Mouse (Mus musculus) T-helper 2 cell (primary cell): ENCODE measurements around the gene Rdx.

ENCODE experiments used
- in situ Hi-C: fragments of 300-600 bp; cut with MboI, MseI; formaldehyde crosslinking; loops from one replicate; pipeline ENCODE4 v1.15.1; 2025; ENCODE audit warnings: high pct_unique_total_duplicates

Rdx gene

DNA sequence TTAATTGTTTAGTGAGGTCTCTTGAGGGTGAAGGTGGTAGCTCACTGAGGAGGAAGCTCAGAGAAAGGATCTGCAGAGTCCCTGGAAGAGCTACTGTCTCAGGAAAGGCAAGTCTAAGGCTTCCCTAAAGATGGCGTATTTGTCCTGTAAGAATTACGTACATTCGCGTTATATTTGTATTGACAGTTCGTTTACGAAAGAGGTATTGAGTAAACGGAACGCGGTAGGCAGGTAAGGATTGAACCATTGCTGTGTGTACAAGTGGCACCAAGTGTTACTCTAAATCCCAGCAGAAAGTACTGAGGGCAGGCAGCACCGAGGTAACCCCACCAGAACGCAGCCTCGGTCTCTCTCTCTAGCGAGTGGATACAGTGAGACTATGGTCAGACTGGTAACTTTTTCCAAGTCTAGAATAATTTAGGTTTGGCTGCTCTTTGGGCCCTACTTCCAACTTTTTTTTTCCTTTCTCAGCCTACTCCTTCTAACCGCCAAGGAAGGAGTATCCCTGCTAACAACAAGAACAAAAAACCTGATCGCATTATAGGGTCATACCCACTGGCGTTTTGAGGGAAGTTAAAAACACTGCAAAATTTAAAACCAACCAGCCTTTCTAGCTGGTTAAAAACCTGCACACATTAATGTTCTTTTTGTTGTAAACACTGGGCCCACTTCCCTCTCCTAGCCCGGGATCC lies at the start of gene Rdx:
Rdx (plus strand) TSS at position 45 of the 692 bp plus-strand sequence.
- in situ Hi-C loops = no loop called here

- in situ Hi-C loops = no loop called here
Measured at GRCm38 (mm10) chr9:52003501-52003900, 43.5 kb upstream of the Rdx start.

DNA sequence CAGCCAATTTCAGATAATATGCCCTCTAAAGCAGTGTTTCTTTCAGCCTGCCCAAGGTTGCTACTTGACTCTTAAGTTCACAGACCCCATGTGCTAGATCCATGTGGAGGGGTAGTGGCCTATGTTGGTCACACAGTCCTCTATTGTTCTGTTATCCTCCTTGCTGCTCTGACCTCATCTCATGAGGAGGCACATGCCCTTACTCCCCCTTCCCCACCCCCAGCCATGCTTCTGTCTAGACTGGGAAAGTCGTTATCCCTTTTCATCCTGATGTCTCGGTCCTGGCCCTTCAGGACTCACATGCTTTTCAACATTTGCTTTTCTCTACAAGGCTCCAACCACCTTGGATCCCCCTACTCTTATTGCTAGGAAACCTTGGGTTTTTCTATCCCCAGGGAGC lies 39.6 kb upstream of the Rdx start:
- in situ Hi-C loops = no loop called here

GRCm38 (mm10) chr9:52008511-52008910 lies 38.5 kb upstream of the Rdx start:
- in situ Hi-C loops = no loop called here

GRCm38 (mm10) chr9:52012311-52012710 lies 34.7 kb upstream of the Rdx start:
- in situ Hi-C loops = no loop called here

DNA sequence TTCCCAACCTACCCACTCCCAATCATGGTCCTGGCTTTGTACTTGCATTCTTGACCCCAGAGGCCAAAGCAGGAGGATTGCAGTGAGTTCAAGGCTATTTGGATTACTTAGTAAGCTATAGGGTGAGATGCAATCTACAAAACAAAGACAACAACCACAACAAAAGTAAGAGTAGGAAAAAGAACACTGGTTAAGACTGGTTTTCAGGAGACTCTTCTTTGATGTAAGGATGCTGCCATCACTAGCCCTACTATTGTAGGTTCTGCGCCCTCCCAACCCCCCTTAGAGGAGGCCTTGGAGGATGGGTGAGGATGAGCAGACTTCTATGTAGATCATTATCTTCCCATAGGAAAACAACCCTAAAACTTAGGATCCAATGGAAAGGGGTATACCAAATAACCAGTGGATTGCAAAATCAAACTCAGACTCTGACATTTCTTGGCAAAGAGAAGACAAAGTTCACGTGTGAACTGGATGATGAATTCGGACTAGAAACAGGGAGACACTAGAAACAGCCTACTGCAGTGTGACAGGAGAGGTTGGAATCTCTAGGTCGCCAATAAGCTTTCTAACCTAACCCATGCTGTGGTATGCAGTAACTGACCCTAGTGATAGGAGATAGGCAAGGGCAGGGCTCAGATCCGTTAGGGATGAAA lies 34.1 kb upstream of the Rdx start:
- in situ Hi-C loops = no loop called here

DNA sequence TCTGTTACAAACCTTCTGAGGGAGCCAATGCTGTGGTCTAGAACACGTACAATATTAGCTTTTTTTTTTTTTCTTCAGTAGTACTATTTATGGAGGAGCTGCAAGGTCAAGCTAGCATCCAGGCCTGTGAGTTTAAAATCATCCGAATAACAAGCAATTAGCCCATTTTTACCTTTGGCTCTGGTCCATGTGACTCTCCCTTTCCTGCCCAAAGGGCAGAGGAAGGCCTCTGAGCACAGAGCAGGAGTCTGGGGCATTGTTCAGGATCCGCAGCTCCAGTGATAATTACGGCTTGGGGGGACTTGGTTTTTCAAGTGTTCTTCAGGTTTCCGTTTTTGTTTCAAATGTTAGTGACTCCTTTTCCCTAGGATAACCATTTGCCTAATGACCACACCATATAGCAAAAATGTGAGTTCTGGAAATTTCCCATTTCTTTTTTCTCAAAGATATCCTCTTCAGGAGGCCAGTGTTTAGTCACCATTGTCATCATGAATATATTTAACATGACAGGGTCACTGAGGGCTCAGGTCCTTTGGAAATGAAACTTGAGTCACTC lies 33.0 kb upstream of the Rdx start:
- in situ Hi-C loops = no loop called here

DNA sequence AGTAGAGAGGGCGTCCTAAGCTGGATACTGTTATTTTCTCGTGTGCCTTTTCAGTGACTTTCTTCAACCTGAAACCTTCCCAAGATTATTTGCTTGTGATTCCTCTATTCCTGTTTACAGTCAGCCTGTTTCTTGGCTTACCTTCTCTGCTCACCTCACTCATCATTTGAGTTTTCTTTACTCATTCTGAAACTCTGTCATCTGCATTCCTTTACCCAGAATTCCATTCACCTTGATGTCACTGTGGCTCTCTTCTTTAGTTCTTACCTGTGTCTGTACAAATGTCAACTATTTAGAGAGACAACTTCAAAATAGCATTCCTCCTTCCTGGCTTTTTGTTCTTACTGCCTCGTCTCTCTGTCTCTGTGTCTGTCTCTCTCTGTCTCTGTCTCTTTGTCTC lies 29.9 kb upstream of the Rdx start:
- in situ Hi-C loops = no loop called here

- in situ Hi-C loops = no loop called here
Measured at GRCm38 (mm10) chr9:52017824-52018223, 29.1 kb upstream of the Rdx start.

DNA sequence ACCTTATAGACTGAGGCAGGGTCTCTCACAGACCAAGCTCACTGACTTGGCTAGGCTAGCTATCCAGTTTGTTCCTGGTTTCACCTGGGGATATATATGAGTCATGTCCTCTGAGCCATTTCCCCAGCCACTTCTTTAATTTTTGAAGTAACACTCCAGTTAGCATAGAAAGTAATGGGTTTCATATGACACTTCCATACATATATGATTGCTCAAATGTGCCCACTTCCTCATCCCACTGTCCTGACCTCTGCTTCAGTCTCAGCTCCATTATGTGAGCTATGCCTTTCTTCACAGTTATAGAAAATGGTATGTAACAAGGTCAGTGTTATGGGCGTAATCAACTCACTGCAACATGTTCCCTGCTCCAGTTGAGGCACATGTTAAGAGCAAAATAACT lies 28.5 kb upstream of the Rdx start:
- in situ Hi-C loops = no loop called here

GRCm38 (mm10) chr9:52027257-52028020 lies 19.5 kb upstream of the Rdx start:
- in situ Hi-C loops = no loop called here

DNA sequence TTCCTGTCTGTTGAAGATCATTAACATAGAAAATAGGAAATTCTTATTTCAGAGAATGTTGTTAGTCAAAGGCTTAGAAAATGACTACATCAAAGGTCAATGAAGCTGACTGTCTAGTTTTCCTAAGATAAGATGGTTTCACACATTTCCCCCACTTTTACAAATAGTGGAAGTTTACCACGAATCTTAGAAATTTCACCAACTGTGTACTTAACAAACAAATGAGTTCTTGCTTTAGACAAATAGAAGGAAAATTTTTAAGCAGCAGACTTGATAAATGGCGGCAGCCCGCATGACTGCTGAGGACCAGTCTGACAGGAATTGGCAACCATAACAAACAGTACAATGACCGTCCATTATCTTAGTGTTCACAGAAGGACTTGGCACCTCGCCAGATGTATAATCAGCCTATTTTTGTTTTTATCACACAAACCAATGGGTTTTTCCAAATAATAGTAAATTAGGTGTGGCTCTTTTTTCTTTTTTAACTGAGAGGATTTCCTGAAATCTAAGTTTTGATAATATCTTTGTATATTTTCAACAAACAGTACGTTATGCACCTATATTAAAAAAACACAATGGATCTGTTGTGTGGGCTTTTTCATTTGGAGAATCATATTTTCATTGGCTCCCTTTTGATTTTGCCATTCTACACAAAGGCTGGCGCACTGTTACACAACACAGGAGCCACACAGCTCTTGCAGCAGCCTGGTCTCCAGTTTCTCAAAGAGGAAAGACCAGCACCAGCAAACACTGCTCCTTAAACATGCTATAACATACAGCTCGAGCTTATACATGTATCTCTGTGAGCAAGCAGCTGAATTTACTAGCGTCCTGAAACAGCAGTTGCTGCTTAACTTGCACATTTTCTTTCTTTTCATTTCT lies 18.2 kb upstream of the Rdx start:
- in situ Hi-C loops = no loop called here

- in situ Hi-C loops = no loop called here
Measured at GRCm38 (mm10) chr9:52031501-52031900, 15.5 kb upstream of the Rdx start.

DNA sequence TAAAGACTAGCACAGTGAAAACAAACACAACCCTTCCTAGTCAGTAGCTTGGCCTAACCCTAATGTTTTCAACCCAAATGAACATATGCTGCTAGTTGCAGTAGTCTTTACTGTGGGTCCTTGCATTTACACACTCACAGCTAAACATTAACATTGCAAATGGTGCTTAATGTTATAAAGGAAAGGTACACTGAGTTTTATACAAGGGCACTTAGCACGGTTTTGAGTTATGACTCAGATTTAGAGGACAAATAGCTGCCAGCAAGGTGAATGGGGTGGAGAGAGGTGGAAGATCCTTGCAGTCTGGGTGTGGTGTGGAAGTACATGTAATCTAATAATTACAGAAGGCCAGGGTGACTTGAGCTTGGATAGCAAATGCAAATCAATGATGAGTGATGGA lies 9.5 kb upstream of the Rdx start:
- in situ Hi-C loops = no loop called here

DNA sequence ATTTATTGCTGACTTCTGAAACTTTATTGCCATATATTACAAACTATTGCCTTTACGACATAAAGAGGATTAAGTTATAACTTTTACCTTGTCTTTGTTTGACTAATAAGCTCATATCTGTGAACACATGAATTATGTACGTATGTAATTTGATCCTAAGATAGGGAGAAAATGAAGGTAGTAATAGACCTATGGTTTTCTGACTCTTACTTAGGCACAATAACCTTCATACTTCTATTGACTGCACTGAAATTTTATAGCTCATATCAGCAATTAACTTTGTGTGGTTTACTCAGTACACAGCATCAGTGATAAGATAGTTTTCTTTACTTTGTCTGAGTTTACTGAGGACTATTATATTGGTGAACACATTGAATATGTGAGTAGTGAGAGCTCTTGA lies 5.3 kb upstream of the Rdx start:
- in situ Hi-C loops = no loop called here

DNA sequence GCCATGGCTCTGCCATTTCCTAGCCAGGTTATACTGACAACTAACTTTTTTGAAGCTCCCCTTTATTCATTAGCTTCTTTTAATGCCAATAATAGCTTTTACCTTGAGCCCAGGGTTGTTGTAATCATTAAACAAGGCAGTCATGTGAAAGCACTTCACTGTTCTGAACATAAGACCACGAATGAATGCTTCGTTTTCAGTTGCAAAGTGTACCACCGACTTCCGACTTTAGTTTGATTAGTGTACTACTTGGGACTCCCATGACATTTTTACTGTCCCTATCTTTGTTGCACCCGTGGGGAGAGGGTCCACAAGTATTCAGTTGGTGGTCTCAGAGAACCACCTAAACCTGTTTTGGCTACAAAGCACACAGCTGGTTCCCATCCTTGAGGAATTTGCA lies 287 bp upstream of the Rdx start:
- in situ Hi-C loops = no loop called here

DNA sequence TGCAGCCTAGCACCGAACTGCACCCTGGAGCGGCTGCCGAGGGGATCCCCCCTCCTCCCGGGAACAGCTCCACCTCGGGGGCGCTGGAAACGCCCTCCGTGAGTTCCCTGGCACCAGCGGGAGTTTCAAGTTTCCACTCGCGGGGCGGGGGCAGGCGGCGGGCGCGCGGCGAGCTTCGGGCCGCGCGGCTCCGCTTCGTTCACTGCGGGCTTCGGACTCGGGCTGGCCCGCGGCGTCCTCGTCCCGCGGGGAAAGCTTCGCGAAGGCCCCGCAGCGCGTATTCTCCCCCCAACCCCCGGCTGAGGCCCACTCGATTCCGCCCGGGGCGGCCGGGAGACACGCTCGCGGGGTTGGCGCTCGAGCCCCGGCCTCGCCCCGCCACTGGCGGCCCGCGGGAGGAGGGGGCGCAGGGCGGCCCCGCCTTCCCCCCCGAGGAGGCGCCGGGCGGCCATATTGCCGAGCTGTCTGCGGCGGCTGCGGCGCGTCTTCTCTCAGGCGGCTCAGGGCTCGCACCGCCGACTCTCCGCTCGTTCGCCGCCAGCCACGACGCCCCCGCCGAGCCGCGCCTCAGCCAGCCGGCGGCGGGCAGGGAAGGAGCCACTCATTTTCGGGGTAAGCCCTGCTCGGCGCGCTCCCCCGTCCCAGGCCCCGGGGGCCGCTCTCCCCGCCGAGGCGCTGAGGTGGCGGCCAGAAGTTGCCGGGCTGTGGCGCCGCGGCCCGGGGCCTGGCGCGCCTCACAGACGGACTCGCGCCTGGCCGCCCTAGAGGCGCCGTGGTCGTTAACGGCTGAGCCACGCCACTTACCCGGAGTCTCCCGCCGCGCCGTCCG lies 1.1 kb downstream of the Rdx start:
- in situ Hi-C loops = no loop called here

- in situ Hi-C loops = no loop called here
Measured at GRCm38 (mm10) chr9:52048650-52049081, 1.7 kb downstream of the Rdx start.

GRCm38 (mm10) chr9:52049605-52050004 lies 2.6 kb downstream of the Rdx start:
- in situ Hi-C loops = loop anchor here (25.0 kb wide), 1 partner anchor 1488 kb away; the partner anchor contains the start of genes Atm and Npat

DNA sequence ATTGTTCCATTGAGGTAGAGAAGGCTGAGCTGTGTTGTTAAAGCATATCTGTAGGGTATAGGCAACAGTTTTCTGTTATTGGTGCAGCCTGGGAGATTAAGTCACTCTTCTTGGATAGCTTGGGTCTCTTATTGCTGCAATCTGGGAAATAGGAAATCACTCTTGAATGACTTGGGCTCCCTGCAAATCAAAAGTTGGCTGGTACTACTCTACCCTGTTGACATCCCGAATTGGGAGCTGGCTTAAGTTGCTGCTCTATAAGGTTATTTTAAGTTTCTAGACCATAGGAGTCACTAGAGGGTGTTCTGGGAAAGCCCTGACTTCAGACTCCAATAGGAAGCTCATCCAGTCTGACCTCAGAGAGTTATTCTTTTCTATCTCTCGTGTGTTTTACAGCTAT lies 3.4 kb downstream of the Rdx start:
- in situ Hi-C loops = loop anchor here (25.0 kb wide), 1 partner anchor 1487 kb away; the partner anchor contains the start of genes Atm and Npat
